Mouse (Mus musculus): Measurements from ENCODE around the gene Hist1h3b. TPM values are rescaled to one million over a fixed set of nuclear protein-coding genes. Genes with fewer than 3 reads are reported as not detected.
A peak's percentile ranks its signal among the peaks of the same experiment; 100 is the strongest.

Hist1h3b gene
- total and polyA plus RNA-seq, 2 experiments from 2014 or later: 0.67 to 254 TPM

DNA sequence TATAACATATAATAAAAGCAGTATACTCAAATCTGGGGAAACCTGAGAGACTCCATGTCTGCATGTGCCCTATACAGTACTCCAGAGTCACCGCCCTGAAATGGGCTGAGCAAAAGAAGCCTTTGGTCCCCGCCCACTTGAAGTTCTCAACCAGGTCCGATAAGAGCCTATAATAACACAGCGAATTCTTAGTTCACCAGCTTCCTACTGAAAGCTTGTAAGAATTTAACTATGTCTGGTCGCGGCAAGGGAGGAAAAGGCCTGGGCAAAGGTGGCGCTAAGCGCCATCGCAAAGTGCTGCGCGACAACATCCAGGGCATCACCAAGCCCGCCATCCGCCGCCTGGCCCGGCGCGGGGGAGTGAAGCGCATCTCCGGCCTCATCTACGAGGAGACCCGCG is 4.7 kb downstream of the Hist1h3b start, which contains the start of gene Hist1h4b:
Gene Hist1h4b (plus strand): TSS at position 224 of the 400 bp plus-strand sequence.
- peaks cover 6% of the 10 kb centered on the region; the same call in 1 of the 2 replicates for H3K4me1 ChIP-seq (ENCODE audit: insufficient read depth)
- H3K36me3 ChIP-seq (ENCODE audit: insufficient read depth): no peaks in the 10 kb centered on the region
- peak; percentile 76 for ATAC-seq
- DNase-seq: peak; percentile 94
- no peaks in the 10 kb centered on the region for H3K9me3 ChIP-seq (ENCODE audit: low read length)
- H3K4me2 ChIP-seq (ENCODE audit: low read depth): peak within 1 kb of the TSS; percentile 62
- peak within 1 kb of the TSS; percentile 48 for H3K9ac ChIP-seq
- H3K4me3 ChIP-seq (ENCODE audit: low read depth, low read length): peak within 1 kb of the TSS; percentile 36
- H3K27ac ChIP-seq (ENCODE audit: low read depth, low read length): peak within 1 kb of the TSS; percentile 79
- 0 out of 2 replicates have a peak, but pooled peaks have one; percentile 14 for TF ChIP-seq CTCF (IDR thresholded peaks at IDR 0.05; ENCODE audit: low read depth)
- WGBS: under 1% methylated on average over 17 of the region's 22 CpGs
- H3K27me3 ChIP-seq (ENCODE audit: insufficient read depth, low read length): no peaks in the 10 kb centered on the region

DNA sequence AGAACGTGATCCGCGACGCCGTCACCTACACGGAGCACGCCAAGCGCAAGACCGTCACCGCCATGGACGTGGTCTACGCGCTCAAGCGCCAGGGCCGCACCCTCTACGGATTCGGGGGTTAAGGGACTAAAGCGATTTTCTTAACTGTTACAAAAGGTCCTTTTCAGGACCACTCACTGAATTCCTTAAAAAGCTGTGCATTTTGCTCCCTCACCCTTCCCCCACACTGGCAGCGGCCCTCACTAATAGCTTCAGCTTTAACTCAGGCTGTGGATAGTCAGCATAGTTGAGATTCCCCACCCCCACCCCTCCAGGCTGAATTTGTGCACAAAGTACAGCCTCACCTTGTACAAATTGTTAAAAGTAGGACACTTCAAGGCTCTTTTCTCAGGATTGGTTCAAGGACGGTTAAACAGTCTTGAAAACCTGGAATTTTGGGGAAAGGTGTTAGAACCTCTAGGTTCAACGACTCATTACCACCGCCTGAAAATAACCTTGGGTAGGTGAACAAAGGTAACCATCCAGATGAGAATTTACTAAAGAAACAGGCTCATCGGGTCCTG is 5.2 kb downstream of the Hist1h3b start:
- DNase-seq (peak; percentile 38), ATAC-seq (peak; percentile 18)
- Histone ChIP-seq H3K4me1 (ENCODE audit: insufficient read depth) (peaks cover 6% of the 10 kb centered on the region; the same call in 1 of the 2 replicates), H3K4me3 (ENCODE audit: low read depth, low read length) (peak overlapping the region; percentile 36), H3K9ac (peak overlapping the region; percentile 48), H3K9me3 (ENCODE audit: low read length) (no peaks in the 10 kb centered on the region), H3K27me3 (ENCODE audit: insufficient read depth, low read length) (no peaks in the 10 kb centered on the region), H3K27ac (ENCODE audit: low read depth, low read length) (peak overlapping the region; percentile 79), H3K36me3 (ENCODE audit: insufficient read depth) (no peaks in the 10 kb centered on the region), H3K4me2 (ENCODE audit: low read depth) (peak overlapping the region; percentile 62)
- WGBS: 2% methylated on average over 18 of the region's 23 CpGs
- no peak for TF ChIP-seq CTCF (IDR thresholded peaks at IDR 0.05; ENCODE audit: low read depth)

DNA sequence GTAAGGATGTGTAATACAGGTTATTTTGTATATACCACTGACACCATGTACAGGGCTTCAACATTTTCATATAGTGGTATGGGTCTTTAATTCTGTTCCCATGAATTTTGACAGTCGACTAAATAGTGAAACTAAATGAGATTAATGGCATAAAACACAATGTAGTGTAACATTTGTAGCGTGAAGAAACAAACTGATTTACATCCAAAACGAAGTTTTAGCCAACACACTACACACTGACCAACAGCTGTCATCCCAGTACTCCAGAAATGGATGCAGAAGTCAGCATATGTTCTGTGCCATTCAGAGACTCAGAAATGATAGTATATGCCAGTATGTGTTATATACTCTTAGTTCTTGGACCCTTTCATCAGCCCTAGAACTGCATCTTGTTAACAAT is 5.9 kb downstream of the Hist1h3b start:
- Histone ChIP-seq H3K4me2 (ENCODE audit: low read depth) (no peak overlapping the region), H3K27ac (ENCODE audit: low read depth, low read length) (no peak overlapping the region), H3K9me3 (ENCODE audit: low read length) (no peaks in the 10 kb centered on the region), H3K27me3 (ENCODE audit: insufficient read depth, low read length) (no peaks in the 10 kb centered on the region), H3K4me3 (ENCODE audit: low read depth, low read length) (no peak overlapping the region), H3K9ac (no peak overlapping the region), H3K36me3 (ENCODE audit: insufficient read depth) (no peaks in the 10 kb centered on the region), H3K4me1 (ENCODE audit: insufficient read depth) (peaks cover 7% of the 10 kb centered on the region; the same call in 1 of the 2 replicates)
- no peak for TF ChIP-seq CTCF (IDR thresholded peaks at IDR 0.05; ENCODE audit: low read depth)
- WGBS: 42% methylated on average over 3 of the region's 3 CpGs
- ATAC-seq (no peak), DNase-seq (no peak)

DNA sequence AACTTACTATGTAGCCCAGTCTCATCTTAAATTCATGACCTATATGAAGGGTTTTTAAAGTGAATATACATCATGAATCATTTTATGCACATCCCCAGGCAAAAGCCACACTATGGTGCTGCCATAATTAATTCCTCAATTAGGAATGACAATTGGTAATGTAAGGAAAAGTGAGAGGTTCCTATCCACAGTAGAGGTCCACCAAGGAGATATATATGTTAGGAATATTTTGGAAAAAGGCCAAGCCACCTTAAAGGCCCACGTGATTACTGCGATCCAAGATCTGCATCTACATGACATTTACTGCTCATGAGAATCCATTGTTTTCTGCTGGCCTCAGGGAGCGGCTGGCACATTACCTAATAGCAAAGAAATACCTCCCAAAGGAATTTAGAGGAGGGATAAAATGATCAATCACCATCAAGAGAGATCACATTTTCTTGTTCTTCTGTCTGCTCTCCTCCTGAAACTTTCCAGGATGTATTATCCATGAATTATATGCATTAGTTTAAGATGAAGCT is 7.2 kb downstream of the Hist1h3b start:
- DNase-seq: no peak
- Histone ChIP-seq H3K4me1 (ENCODE audit: insufficient read depth) (peaks cover 15% of the 10 kb centered on the region), H3K36me3 (ENCODE audit: insufficient read depth) (no peaks in the 10 kb centered on the region), H3K4me2 (ENCODE audit: low read depth) (no peak overlapping the region), H3K27ac (ENCODE audit: low read depth, low read length) (no peak overlapping the region), H3K4me3 (ENCODE audit: low read depth, low read length) (no peak overlapping the region), H3K27me3 (ENCODE audit: insufficient read depth, low read length) (no peaks in the 10 kb centered on the region), H3K9ac (no peak overlapping the region), H3K9me3 (ENCODE audit: low read length) (no peaks in the 10 kb centered on the region)
- no peak for TF ChIP-seq CTCF (IDR thresholded peaks at IDR 0.05; ENCODE audit: low read depth)
- WGBS: 70% methylated on average over 3 of the region's 3 CpGs
- no peak for ATAC-seq

DNA sequence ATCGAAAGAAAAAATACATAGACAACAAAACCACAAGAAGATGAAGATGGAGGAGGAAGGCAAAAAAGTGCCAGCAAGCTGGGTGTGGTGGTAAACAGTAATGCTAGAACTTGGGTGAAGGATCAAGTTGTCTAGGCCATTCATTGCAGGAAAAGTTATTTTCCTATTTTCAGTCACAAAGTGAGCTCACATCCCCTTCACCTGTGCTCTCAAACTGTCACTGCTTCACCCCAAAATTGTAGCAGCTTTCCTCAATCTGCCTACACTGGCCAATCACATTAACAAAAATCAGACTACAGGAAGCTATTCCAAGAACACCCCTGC is 7.8 kb downstream of the Hist1h3b start:
- Histone ChIP-seq H3K36me3 (ENCODE audit: insufficient read depth) (no peaks in the 10 kb centered on the region), H3K4me2 (ENCODE audit: low read depth) (no peak overlapping the region; the same call in 1 of the 2 replicates), H3K4me3 (ENCODE audit: low read depth, low read length) (no peak overlapping the region), H3K4me1 (ENCODE audit: insufficient read depth) (peaks cover 17% of the 10 kb centered on the region), H3K9me3 (ENCODE audit: low read length) (no peaks in the 10 kb centered on the region), H3K9ac (0 out of 2 replicates have a peak overlapping the region, but pooled peaks have one; percentile 57), H3K27me3 (ENCODE audit: insufficient read depth, low read length) (no peaks in the 10 kb centered on the region), H3K27ac (ENCODE audit: low read depth, low read length) (peak overlapping the region; percentile 83; the same call in 1 of the 2 replicates)
- ATAC-seq (no peak), DNase-seq (no peak)
- TF ChIP-seq CTCF (IDR thresholded peaks at IDR 0.05; ENCODE audit: low read depth): no peak
- WGBS: 80% methylated on average over 1 of the region's 1 CpGs

DNA sequence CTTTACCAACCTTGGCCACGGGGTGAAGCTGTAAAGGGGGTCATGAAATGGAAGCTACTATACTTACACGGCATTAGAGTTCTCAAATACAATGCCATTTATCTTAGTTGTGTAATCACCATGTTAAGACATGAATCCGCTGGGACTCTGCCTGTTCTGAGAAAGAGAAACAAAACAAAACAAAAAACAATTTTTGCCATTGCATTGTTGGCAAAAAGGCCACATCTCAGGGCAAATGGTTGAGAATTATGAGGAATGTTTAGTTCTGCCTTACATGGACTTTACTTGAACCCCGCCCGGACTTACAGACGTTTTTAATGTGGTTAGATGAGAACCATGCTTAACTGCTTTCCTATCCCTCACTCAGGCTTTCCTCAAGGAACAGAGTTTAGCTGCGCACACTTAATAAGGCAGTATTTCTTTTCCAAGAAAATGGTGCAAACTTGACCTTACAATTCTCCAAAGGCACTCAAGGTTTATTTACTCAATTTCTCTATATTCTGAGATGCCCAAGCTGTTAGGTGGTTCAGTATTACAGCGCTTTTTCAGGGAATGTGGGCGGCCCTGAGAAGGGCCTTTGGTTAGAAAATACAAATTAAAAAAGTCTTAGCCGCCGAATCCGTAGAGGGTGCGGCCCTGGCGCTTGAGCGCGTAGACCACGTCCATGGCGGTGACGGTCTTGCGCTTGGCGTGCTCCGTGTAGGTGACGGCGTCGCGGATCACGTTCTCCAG is 8.3 kb downstream of the Hist1h3b start:
- Histone ChIP-seq H3K4me1 (ENCODE audit: insufficient read depth) (peaks cover 17% of the 10 kb centered on the region), H3K36me3 (ENCODE audit: insufficient read depth) (no peaks in the 10 kb centered on the region), H3K9ac (peak overlapping the region; percentile 57), H3K9me3 (ENCODE audit: low read length) (no peaks in the 10 kb centered on the region), H3K4me2 (ENCODE audit: low read depth) (peak overlapping the region; percentile 77), H3K27ac (ENCODE audit: low read depth, low read length) (peak overlapping the region; percentile 83), H3K4me3 (ENCODE audit: low read depth, low read length) (peak overlapping the region; percentile 52), H3K27me3 (ENCODE audit: insufficient read depth, low read length) (no peaks in the 10 kb centered on the region)
- WGBS: 2% methylated on average over 19 of the region's 27 CpGs
- DNase-seq (peak; percentile 56), ATAC-seq (peak; percentile 28)
- TF ChIP-seq CTCF (IDR thresholded peaks at IDR 0.05; ENCODE audit: low read depth): peak; percentile 47
